Mouse (Mus musculus) activated CD4-positive, CD25-positive, alpha-beta regulatory T cell (primary cell): ENCODE results near the gene Purb. TPM values are rescaled to one million over a fixed set of nuclear protein-coding genes. Genes with fewer than 3 reads are reported as not detected.

Experiments used
- polyA plus RNA-seq, 2 experiments: library from polyadenylated mRNA; unstranded; fragments of 100-300 nt; shearing (Covaris generic); gene quantifications; one replicate each; pipeline ENCODE4 v1.2.1; 2017

Gene Purb
- polyA plus RNA-seq = 10 to 100 TPM; 23.5 to 23.7 TPM

GRCm38 (mm10) chr11:6475867-6476484, at the start of gene Purb:
TSS of gene Purb (minus strand) at chr11:6475917.

DNA sequence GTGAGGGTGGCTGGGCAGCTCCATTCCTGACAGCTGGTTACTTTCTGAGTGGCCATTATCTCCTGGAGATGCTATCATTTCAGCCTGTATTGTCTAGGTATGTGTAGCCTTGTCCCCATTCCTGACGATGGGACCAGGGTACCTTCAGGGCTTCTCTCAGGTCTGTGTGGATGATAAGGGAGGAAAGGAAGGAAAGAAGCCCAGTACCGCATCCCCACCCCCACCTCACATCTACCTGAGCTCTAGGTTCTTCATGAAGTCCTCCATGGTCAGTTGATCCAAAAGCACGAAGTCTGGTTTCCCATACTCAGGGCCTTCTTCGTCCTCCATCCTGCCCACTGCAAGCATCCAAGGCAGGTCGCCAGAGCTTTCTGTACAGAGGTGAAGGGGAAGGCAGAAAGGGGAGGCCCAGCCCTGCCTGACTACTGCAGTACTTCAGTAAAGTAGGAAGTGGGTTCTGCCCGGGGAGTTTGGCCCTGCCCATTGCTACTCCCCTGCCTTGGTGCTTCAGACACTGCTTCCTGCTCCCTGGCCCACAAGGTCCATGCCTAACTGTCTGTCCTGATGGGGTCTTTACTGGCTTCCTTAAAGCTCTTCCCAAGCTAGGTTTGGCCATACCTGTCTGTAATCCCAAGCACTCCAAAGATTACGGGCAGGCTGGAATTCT, 44.9 kb upstream of the Purb start, which contains the start of gene Myo1g:
Gene Myo1g (minus strand): TSS at position 459 of the 667 bp plus-strand sequence.

DNA sequence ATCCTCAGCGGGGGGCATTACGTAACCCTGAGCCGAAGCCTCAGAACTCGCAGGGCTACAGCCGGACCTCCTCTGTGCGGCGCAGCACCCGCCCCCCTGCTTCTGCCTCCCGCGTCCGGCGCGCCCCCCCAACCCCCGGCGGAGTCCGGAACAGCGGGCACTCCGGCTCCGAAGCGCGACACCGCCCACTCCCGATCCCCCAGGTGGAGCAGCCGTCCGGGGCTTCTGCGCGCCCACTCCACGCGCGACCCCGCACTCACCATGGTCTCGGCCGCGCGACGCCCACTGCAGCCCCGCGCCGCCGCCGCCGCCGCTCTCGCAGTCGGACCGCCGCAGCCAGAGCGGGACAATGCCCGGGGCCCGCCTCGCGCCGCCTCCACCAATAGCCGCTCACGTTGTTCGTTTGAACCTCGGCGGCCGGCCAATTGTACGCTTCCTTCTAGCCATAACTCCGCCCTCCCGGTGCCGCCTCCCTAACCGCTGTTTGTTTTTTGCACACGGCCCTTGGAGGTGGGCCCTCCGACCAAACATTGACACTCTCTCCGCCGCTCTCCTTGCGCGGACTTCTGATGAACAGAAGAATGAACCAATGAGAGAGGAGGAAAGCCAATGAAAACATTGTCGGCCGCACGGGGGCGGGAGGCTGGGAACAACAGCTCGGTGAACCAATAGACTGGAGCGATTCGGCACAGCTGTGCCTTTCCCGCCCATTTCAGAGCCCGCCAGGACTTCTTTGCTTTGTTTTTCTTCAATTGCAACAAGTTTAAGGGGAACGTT, 31.5 kb downstream of the Purb start, which contains the start of gene H2afv:
Gene H2afv (minus strand): TSS at position 367 of the 777 bp plus-strand sequence.

Other genes with a start within 250 kb of the Purb start
- under 1 TPM; 0.19 to 0.22 TPM for gene Npc1l1, start 245.8 kb downstream of the Purb start, polyA plus RNA-seq
- gene Ddx56, start 208.1 kb downstream of the Purb start, polyA plus RNA-seq = 10 to 100 TPM; 58.0 to 82.9 TPM
- 10 to 100 TPM; 47.8 to 78.4 TPM for gene Tmed4, start 201.0 kb downstream of the Purb start, polyA plus RNA-seq
- 100 to 1,000 TPM; 129 to 187 TPM for gene Ogdh, start 184.3 kb downstream of the Purb start, polyA plus RNA-seq
- 10 to 100 TPM; 62.6 to 95.1 TPM for gene Zmiz2, start 86.8 kb downstream of the Purb start, polyA plus RNA-seq
- 1,000 to 10,000 TPM; 4,126 to 4,496 TPM for gene Ppia, start 60.5 kb downstream of the Purb start, polyA plus RNA-seq
- gene H2afv, start 31.5 kb downstream of the Purb start, polyA plus RNA-seq = 100 to 1,000 TPM; 241 to 279 TPM
- gene Myo1g, start 45.0 kb upstream of the Purb start, polyA plus RNA-seq = 100 to 1,000 TPM; 122 to 222 TPM
- gene Ccm2, start 71.0 kb upstream of the Purb start, polyA plus RNA-seq = 100 to 1,000 TPM; 277 to 304 TPM
- under 1 TPM; 0.39 to 0.81 TPM for gene Nacad, start 130.1 kb upstream of the Purb start, polyA plus RNA-seq
- 10 to 100 TPM; 11.9 to 12.9 TPM for gene Tbrg4, start 150.2 kb upstream of the Purb start, polyA plus RNA-seq
- gene Wap, start 162.7 kb upstream of the Purb start, polyA plus RNA-seq = not detected
- 10 to 100 TPM in 1 of 2 experiments, 1 to 10 TPM in 1; 4.8 to 10.2 TPM for gene Ramp3, start 182.6 kb upstream of the Purb start, polyA plus RNA-seq